In genomic region chr17:56693851-56694310, GRCm38 (mm10) we compare ENCODE assay signal across 9 mouse cellular contexts. TPM values are rescaled to one million over a fixed set of nuclear protein-coding genes. Genes with fewer than 3 reads are reported as not detected.
DNase-seq lines count a peak whose midpoint lies in the region; ATAC-seq lines count a peak whose summit lies in the region.
"Had no signal": no experiment of that assay in that cellular context is flagged by ENCODE, and none has a peak within 500 bp of the region (broad histone marks: within the 10 kb centered on the region; RNA-seq: fewer than 3 reads in every experiment).

No protein-coding gene starts in this region.

- ATAC-seq in intestine, embryonic 14.5 days (replicated peaks; ENCODE audit: low FRiP score, low TSS enrichment, low read depth) = no peak

- H3K4me3 ChIP-seq in intestine, embryonic 14.5 days (ENCODE audit: low read depth, low read length) = no peak overlapping the region

- peaks cover 97% of the 10 kb centered on the region for H3K36me3 ChIP-seq in intestine, embryonic 14.5 days (ENCODE audit: control insufficient read depth, insufficient read depth, low read length)

- H3K27ac ChIP-seq in intestine, embryonic 14.5 days (ENCODE audit: low read depth) = 0 out of 2 replicates have a peak overlapping the region, but pooled peaks have one; percentile 4

- H3K9ac ChIP-seq in intestine, embryonic 14.5 days (ENCODE audit: low read length) = no peak overlapping the region

- no peaks in the 10 kb centered on the region for H3K27me3 ChIP-seq in intestine, embryonic 14.5 days (replicated peaks; ENCODE audit: control insufficient read depth, insufficient read depth, low read length)
- H3K27me3 ChIP-seq: megakaryocyte, embryonic 14.5 days had no signal

- 73% methylated on average over 6 of the region's 6 CpGs for WGBS in intestine, embryonic 14.5 days

- H3K4me2 ChIP-seq in intestine, embryonic 14.5 days (ENCODE audit: low read length) = no peak overlapping the region

- H3K4me1 ChIP-seq in intestine, embryonic 14.5 days (replicated peaks; ENCODE audit: control insufficient read depth, insufficient read depth, low read length) = 0 out of 2 replicates have a peak, but pooled peaks cover 5% of the 10 kb centered on the region

- peak; percentile 51 for DNase-seq in NIH3T3 (ENCODE audit: low read depth)
- peak; percentile 76 for DNase-seq in adrenal gland, postnatal 25 days
- DNase-seq in frontal cortex, adult 2 months (ENCODE audit: extremely low spot score in 1 of 2, low spot score in 1 of 2) = peak; percentile 42 to 83
- no peak for DNase-seq in intestine, embryonic 14.5 days (ENCODE audit: low spot score)
- peak; percentile 44 to 64 for DNase-seq in left cerebral cortex, adult 8-10 months (ENCODE audit: low spot score in 2 of 2)
- peak; percentile 78 for DNase-seq in right cerebral cortex, adult 18-20 months
- no peak for DNase-seq in liver
- no peak for DNase-seq in thymus, postnatal 10 days (ENCODE audit: low spot score in 2 of 2)

- H3K9me3 ChIP-seq in intestine, embryonic 14.5 days (ENCODE audit: control insufficient read depth, low read length) = no peaks in the 10 kb centered on the region
- H3K9me3 ChIP-seq: megakaryocyte, embryonic 14.5 days had no signal

RNA-seq across cellular contexts. Expression of gene Ranbp3, which starts 20.8 kb away (rescaled TPM):
- 79.7 and 80.3 TPM in 2 replicates for total RNA-seq in adrenal gland, postnatal 25 days (2021)
- 103 and 110 TPM in 2 replicates for polyA plus RNA-seq in frontal cortex, adult 2 months (2012; rRNA removed)
- polyA plus RNA-seq in intestine, embryonic 14.5 days (2014; fragmentation: Nextera tagmentation; extraction: Ambion mirVana) = 89.6 and 96.7 TPM in 2 replicates
- 10 to 100 TPM; 85.9 to 91.2 (median 88.2) TPM for total RNA-seq in left cerebral cortex, adult 8-10 months (2022)

RNA-seq across cellular contexts. Expression of gene Ndufa11, which starts 23.7 kb away (rescaled TPM):
- 248 and 277 TPM in 2 replicates for total RNA-seq in adrenal gland, postnatal 25 days (2021)
- 336 and 372 TPM in 2 replicates for polyA plus RNA-seq in frontal cortex, adult 2 months (2012; rRNA removed)
- polyA plus RNA-seq in intestine, embryonic 14.5 days (2014; fragmentation: Nextera tagmentation; extraction: Ambion mirVana) = 494 and 522 TPM in 2 replicates
- 100 to 1,000 TPM; 185 to 224 (median 208) TPM for total RNA-seq in left cerebral cortex, adult 8-10 months (2022)

RNA-seq across cellular contexts. Expression of gene Vmac, which starts 23.9 kb away (rescaled TPM):
- 27.1 and 29.1 TPM in 2 replicates for total RNA-seq in adrenal gland, postnatal 25 days (2021)
- polyA plus RNA-seq in frontal cortex, adult 2 months (2012; rRNA removed) = 18.7 and 22.4 TPM in 2 replicates
- polyA plus RNA-seq in intestine, embryonic 14.5 days (2014; fragmentation: Nextera tagmentation; extraction: Ambion mirVana) = 21.2 and 21.3 TPM in 2 replicates
- total RNA-seq in left cerebral cortex, adult 8-10 months (2022) = 10 to 100 TPM; 10.4 to 15.7 (median 13.8) TPM

Comparison
In these comparisons a context has a peak if more than half of its experiments do, and no peak if none do; other contexts are left out.
1. DNase-seq: peak in NIH3T3 (single experiment), adrenal gland, postnatal 25 days (single experiment), frontal cortex, adult 2 months (2 of 2), left cerebral cortex, adult 8-10 months (2 of 2) and right cerebral cortex, adult 18-20 months (single experiment); none in intestine, embryonic 14.5 days (single experiment), liver (single experiment) and thymus, postnatal 10 days (0 of 2).